Mouse (Mus musculus) heart, adult 2 months (tissue): ENCODE data around the gene Rtcb. TPM values are rescaled to one million over a fixed set of nuclear protein-coding genes. Genes with fewer than 3 reads are reported as not detected.

Experiments
- DNase-seq, 2 experiments: peaks; one replicate each; pipeline ENCODE4 v3.0.0; 2021
- H3K27ac ChIP-seq: fragments of 200-600 bp; 2 replicates; pipeline ENCODE4 v1.8.1; 2022
- H3K27me3 ChIP-seq: fragments of 200-500 bp; 2 replicates; pipeline ENCODE4 v1.6.1; 2012; ENCODE audit warnings: mild to moderate bottlenecking, low read length, inconsistent platforms, mixed read lengths; ENCODE audit not compliant: control insufficient read depth, insufficient read depth
- H3K36me3 ChIP-seq: fragments of 200-500 bp; 2 replicates; pipeline ENCODE4 v1.6.1; 2012; ENCODE audit warnings: low read length, inconsistent platforms; ENCODE audit not compliant: control insufficient read depth, insufficient read depth
- H3K4me1 ChIP-seq: fragments of 200-500 bp; 2 replicates; pipeline ENCODE4 v1.6.1; 2011; ENCODE audit warnings: low read length; ENCODE audit not compliant: control insufficient read depth, insufficient read depth
- H3K4me3 ChIP-seq: fragments of 200-600 bp; 2 replicates; pipeline ENCODE4 v1.8.1; 2022
- H3K79me2 ChIP-seq: fragments of 200-500 bp; replicated peaks from 2 replicates; pipeline ENCODE4 v1.6.1; 2012; ENCODE audit warnings: mild to moderate bottlenecking, inconsistent platforms, low read length, moderate library complexity, mixed read lengths; ENCODE audit not compliant: control insufficient read depth, insufficient read depth
- H3K9ac ChIP-seq: fragments of 200-500 bp; 2 replicates; pipeline ENCODE4 v1.6.1; 2012; ENCODE audit warnings: low read depth, mild to moderate bottlenecking, control low read depth, inconsistent platforms, low read length, mixed read lengths
- CTCF ChIP-seq: fragments of 200-600 bp; IDR thresholded peaks from 2 replicates; pipeline ENCODE4 v1.8.1; 2022; ENCODE audit warnings: antibody characterized with exemption, mild to moderate bottlenecking, moderate library complexity
- EP300 ChIP-seq: fragments of 200-500 bp; IDR thresholded peaks from 2 replicates; pipeline ENCODE4 v1.6.1; 2011; ENCODE audit warnings: low read depth, low read length, control low read depth; ENCODE audit not compliant: insufficient read depth
- POLR2A ChIP-seq: fragments of 200-500 bp; IDR thresholded peaks from 2 replicates; pipeline ENCODE4 v1.6.1; 2011; ENCODE audit warnings: mild to moderate bottlenecking, low read depth, low read length, control low read depth; ENCODE audit not compliant: insufficient read depth
- WGBS: fragments of 180-500 bp; shearing (Covaris S2); methylation state at CpG from one replicate; pipeline ENCODE4 v1.1.7; 2018; 5-methylcytosine and 5-hydroxymethylcytosine counted together
- intact Hi-C: fragments of 180-260 bp; cut with DNase I; formaldehyde crosslinking; loops from one replicate; pipeline ENCODE4 v1.15.1; 2025
- polyA plus RNA-seq: library from polyadenylated mRNA; depleted of rRNA; stranded (reverse); fragments of >200 nt; gene quantifications from 2 replicates; pipeline ENCODE4 v1.2.3, GENCODE M21; 2012
- total RNA-seq, 2 experiments: library from RNA; stranded (reverse); gene quantifications; 2 replicates each; pipeline ENCODE4 v1.2.3; 2021

Rtcb gene
- total and polyA plus RNA-seq, 3 experiments: 38.8 to 76.7 (median 70.0) TPM

DNA sequence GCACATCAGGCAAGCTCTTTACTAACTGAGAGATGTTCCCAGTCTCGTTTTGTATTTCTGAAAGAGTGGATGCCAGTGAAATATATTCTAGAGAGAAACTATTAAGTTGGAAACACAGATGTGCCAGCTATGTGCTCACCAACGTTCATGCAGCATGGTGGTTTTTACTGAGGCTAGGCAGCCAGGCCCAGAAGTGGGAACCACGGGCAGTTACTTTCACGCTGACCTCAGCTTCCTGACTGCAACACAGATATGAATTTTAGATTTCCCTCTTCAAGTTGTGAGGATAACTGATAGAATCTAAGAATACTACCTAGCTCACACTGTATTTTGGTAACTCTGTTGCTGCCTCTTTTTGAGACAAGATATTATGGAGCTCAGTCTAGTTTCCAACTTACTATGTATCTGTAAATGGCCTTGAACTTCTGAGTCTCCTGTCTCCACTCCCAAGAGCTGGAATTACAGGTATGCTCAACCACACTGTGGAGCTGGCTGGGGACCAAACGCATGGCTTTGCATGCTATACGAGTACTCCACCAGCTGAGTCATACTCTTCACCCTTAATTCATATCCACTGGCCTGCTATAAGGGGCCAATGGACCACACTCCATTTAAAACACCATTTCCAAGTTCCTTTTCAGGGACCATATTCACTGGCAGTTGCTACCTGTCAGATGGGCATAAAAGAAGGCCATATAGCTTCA lies 31.9 kb upstream of the Rtcb start:
- no peak overlapping the region for H3K27ac ChIP-seq

DNA sequence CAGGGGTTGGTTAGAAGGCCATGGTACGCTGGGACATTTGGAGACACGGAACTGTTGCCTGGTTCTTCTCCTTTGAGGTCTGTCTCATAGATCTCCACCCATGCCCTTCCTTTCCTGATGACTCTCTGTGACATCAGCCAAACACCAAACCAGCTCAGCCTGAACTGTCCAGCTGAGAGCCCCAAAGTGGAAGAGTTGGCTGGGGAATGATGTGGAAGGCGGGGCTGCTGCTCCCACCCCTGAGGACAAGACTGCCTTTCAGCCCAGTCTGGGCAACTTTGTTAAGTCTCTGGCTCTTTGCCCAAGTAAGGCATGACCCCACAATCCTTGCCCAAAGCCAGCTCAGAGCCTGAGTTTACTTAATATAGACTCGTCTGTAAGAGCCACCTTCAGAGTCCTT lies 15.3 kb upstream of the Rtcb start:
- Histone ChIP-seq H3K4me1 (no peaks in the 10 kb centered on the region), H3K79me2 (no peaks in the 10 kb centered on the region), H3K9ac (no peak overlapping the region), H3K36me3 (no peaks in the 10 kb centered on the region), H3K4me3 (no peak overlapping the region), H3K27me3 (no peaks in the 10 kb centered on the region), H3K27ac (no peak overlapping the region)
- no peak for DNase-seq
- intact Hi-C loops: no loop called here
- WGBS: 71% methylated on average over 4 of the region's 4 CpGs
- TF ChIP-seq POLR2A: no peak
- no peak for TF ChIP-seq EP300
- TF ChIP-seq CTCF: no peak

More for the DNA sequence above, 31.9 kb upstream of the Rtcb start:
- Histone ChIP-seq H3K79me2 (no peaks in the 10 kb centered on the region), H3K4me1 (no peaks in the 10 kb centered on the region), H3K4me3 (no peak overlapping the region), H3K36me3 (no peaks in the 10 kb centered on the region), H3K27me3 (no peaks in the 10 kb centered on the region), H3K9ac (no peak overlapping the region)
- WGBS: 54% methylated on average over 6 of the region's 6 CpGs
- TF ChIP-seq CTCF: no peak
- TF ChIP-seq EP300: no peak
- no peak for TF ChIP-seq POLR2A
- no peak for DNase-seq
- intact Hi-C loops: no loop called here

- no peaks in the 10 kb centered on the region for H3K27me3 ChIP-seq
- no peak overlapping the region for H3K4me3 ChIP-seq
- no peak for DNase-seq
- 87% methylated on average over 9 of the region's 9 CpGs for WGBS
- H3K79me2 ChIP-seq: no peaks in the 10 kb centered on the region
- intact Hi-C loops: no loop called here
- H3K9ac ChIP-seq: no peak overlapping the region
- no peak overlapping the region for H3K27ac ChIP-seq
- TF ChIP-seq CTCF (no peak), POLR2A (no peak), EP300 (no peak)
- no peaks in the 10 kb centered on the region for H3K4me1 ChIP-seq
- H3K36me3 ChIP-seq: no peaks in the 10 kb centered on the region
Measured at GRCm38 (mm10) chr10:85971826-85972225, 14.2 kb upstream of the Rtcb start.

- no peaks in the 10 kb centered on the region for H3K36me3 ChIP-seq
- no peak overlapping the region for H3K27ac ChIP-seq
- intact Hi-C loops: loop anchor here (5.0 kb wide), 1 partner anchor 327 kb away; no protein-coding TSS in a partner anchor
- no peak for DNase-seq
- no peak overlapping the region for H3K9ac ChIP-seq
- no peaks in the 10 kb centered on the region for H3K4me1 ChIP-seq
- WGBS: 48% methylated on average over 8 of the region's 8 CpGs
- H3K79me2 ChIP-seq: no peaks in the 10 kb centered on the region
- no peaks in the 10 kb centered on the region for H3K27me3 ChIP-seq
- TF ChIP-seq POLR2A (no peak), CTCF (no peak), EP300 (no peak)
- H3K4me3 ChIP-seq: no peak overlapping the region
Measured at GRCm38 (mm10) chr10:85969894-85970620, 12.4 kb upstream of the Rtcb start.

DNA sequence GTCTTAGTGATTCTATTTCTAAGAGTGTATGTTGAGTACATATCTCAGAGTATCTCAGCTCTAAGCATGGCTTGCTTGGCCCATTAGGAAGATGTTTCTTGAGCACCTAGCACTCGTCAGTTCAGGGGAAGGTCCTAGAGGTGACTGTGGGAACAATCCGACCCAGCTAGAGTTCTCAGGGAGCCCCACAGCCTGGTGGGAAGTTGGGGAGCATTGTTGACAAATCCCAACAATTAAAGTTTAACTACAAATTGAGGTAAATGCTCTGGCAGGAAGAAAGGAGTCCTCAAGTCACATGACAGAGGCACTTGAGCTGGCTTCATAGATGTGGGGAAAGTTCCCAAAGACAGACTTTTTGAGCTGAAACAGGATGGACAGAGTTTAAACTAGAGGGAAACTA lies 11.1 kb upstream of the Rtcb start:
- H3K4me1 ChIP-seq: no peaks in the 10 kb centered on the region
- DNase-seq: no peak
- no peaks in the 10 kb centered on the region for H3K36me3 ChIP-seq
- TF ChIP-seq EP300: no peak
- TF ChIP-seq CTCF: no peak
- no peak for TF ChIP-seq POLR2A
- H3K27me3 ChIP-seq: no peaks in the 10 kb centered on the region
- intact Hi-C loops: loop anchor here (1.0 to 5.0 kb wide), 2 partner anchors 329 to 496 kb away; no protein-coding TSS in a partner anchor
- WGBS: 35% methylated on average over 2 of the region's 2 CpGs
- no peak overlapping the region for H3K27ac ChIP-seq
- H3K4me3 ChIP-seq: no peak overlapping the region
- no peak overlapping the region for H3K9ac ChIP-seq
- no peaks in the 10 kb centered on the region for H3K79me2 ChIP-seq

- no peak overlapping the region for H3K4me3 ChIP-seq
- H3K27ac ChIP-seq: no peak overlapping the region
- peak; percentile 63 to 81 for DNase-seq
- H3K4me1 ChIP-seq: no peaks in the 10 kb centered on the region
- no peaks in the 10 kb centered on the region for H3K27me3 ChIP-seq
- WGBS: 9% methylated on average over 7 of the region's 7 CpGs
- peak; percentile 74 for TF ChIP-seq EP300
- peak; percentile 98 for TF ChIP-seq CTCF
- no peak for TF ChIP-seq POLR2A
- H3K36me3 ChIP-seq: no peaks in the 10 kb centered on the region
- H3K79me2 ChIP-seq: no peaks in the 10 kb centered on the region
- H3K9ac ChIP-seq: no peak overlapping the region
- intact Hi-C loops: loop anchor here (1.0 to 5.0 kb wide), 2 partner anchors 329 to 496 kb away; no protein-coding TSS in a partner anchor
Measured at GRCm38 (mm10) chr10:85968157-85968634, 10.6 kb upstream of the Rtcb start.
